Mouse (Mus musculus): ENCODE results near the gene Gm5930. TPM values are rescaled to one million over a fixed set of nuclear protein-coding genes. Genes with fewer than 3 reads are reported as not detected.
"Not testable (repeated sequence)": the region's sequence is repeated elsewhere in the genome, so short reads cannot be mapped to it uniquely, and the experiment has no call there.

Gene Gm5930
- not detected for total RNA-seq (2021)

- not testable (repeated sequence) for DNase-seq
These were observed at the start of gene Gm5930 for GRCm38 (mm10) chr14:44338484-44338883. Gene Gm5930 (minus strand): TSS chr14:44338584.

GRCm38 (mm10) chr14:44384233-44384632 is 45.8 kb upstream of the Gm5930 start:
- not testable (repeated sequence) for DNase-seq

- DNase-seq: not testable (repeated sequence)
These were observed 26.7 kb upstream of the Gm5930 start, which contains the start of gene Gm8229 for GRCm38 (mm10) chr14:44365057-44365456. Gene Gm8229 (plus strand): TSS chr14:44365357.

GRCm38 (mm10) chr14:44362301-44362700 is 23.9 kb upstream of the Gm5930 start:
- not testable (repeated sequence) for DNase-seq

GRCm38 (mm10) chr14:44361416-44361815 is 23.0 kb upstream of the Gm5930 start:
- not testable (repeated sequence) for DNase-seq

GRCm38 (mm10) chr14:44312049-44312448 is 26.3 kb downstream of the Gm5930 start:
- not testable (repeated sequence) for DNase-seq

- not testable (repeated sequence) for DNase-seq
These were observed 53.1 kb downstream of the Gm5930 start, which contains the start of gene Gm8220 for GRCm38 (mm10) chr14:44285280-44285679. Gene Gm8220 (plus strand): TSS chr14:44285580.

Other genes with a start within 250 kb of the Gm5930 start
- gene Ear2, start 235.9 kb downstream of the Gm5930 start, total RNA-seq (2021): under 1 TPM in 1 of 2 experiments, not detected in 1; 0.67 TPM
- not detected for gene Gm3327, start 214.7 kb downstream of the Gm5930 start, total RNA-seq (2021)
- gene Gm8212, start 140.9 kb downstream of the Gm5930 start, total RNA-seq (2021): not detected
- not detected for gene 4930503E14Rik, start 125.3 kb downstream of the Gm5930 start, total RNA-seq (2021)
- gene Gm8220, start 53.0 kb downstream of the Gm5930 start, total RNA-seq (2021): not detected
- gene Gm8229, start 26.8 kb upstream of the Gm5930 start, total RNA-seq (2021): not detected
- gene Gm3371, start 72.1 kb upstream of the Gm5930 start, total RNA-seq (2021): not detected
- not detected for gene Gm8232, start 95.1 kb upstream of the Gm5930 start, total RNA-seq (2021)
- not detected for gene BC061237, start 153.9 kb upstream of the Gm5930 start, total RNA-seq (2021)
- not detected for gene Gm17093, start 179.7 kb upstream of the Gm5930 start, total RNA-seq (2021)
- gene Gm8247, start 244.6 kb upstream of the Gm5930 start, total RNA-seq (2021): not detected